Mouse (Mus musculus): ENCODE measurements around the gene Ifit1.

- TF ChIP-seq POLR2A (IDR thresholded peaks at IDR 0.05; ENCODE audit: borderline replicate concordance, extremely low read depth, low read depth, low read length) (no peak), CTCF (IDR thresholded peaks at IDR 0.05; ENCODE audit: insufficient read depth, low read length) (no peak)
These were observed 55.8 kb downstream of the Ifit1 start for GRCm38 (mm10) chr19:34696352-34696986.
